Mouse (Mus musculus): ENCODE results near the gene Cenpm.

- no peak for TF ChIP-seq FLI1 (IDR thresholded peaks at IDR 0.05; ENCODE audit: low read length)
- TF ChIP-seq GATA1 (IDR thresholded peaks at IDR 0.05; ENCODE audit: borderline replicate concordance, low read length): no peak
Observed at GRCm38 (mm10) chr15:82187924-82188323, 56.6 kb downstream of the Cenpm start.
